Mouse (Mus musculus): ENCODE data around the gene Gls2.

- TF ChIP-seq GATA1 (IDR thresholded peaks at IDR 0.05; ENCODE audit: low read length) (no peak), TAL1 (IDR thresholded peaks at IDR 0.05; ENCODE audit: low read length) (no peak)
These were observed 59.5 kb downstream of the Gls2 start, which contains the start of gene Apon for GRCm38 (mm10) chr10:128253677-128254255.

Measured in erythroblast, embryonic 14.5 days (primary cell).